Mouse (Mus musculus) hindbrain, embryonic 14.5 days (tissue): ENCODE measurements at regions not wholly inside any gene's neighbourhood (a gene's known extent, or its start where the extent isn't known, plus 50 kb on each side); places are given as distances from the start of the nearest gene placed in this dataset.

ENCODE experiments used
- ATAC-seq: fragments of 200-750 bp; cut with Nextera tagmentation; 2 replicates; pipeline ENCODE4 v1.8.0; 2017; ENCODE audit warnings: moderate number of reproducible peaks, mild to moderate bottlenecking, moderate TSS enrichment, moderate library complexity; ENCODE audit not compliant: low FRiP score
- DNase-seq: peaks from one replicate; pipeline ENCODE4 v3.0.0-alpha.2; 2015; ENCODE audit warnings: low spot score
- H3K27ac ChIP-seq: fragments of 300-500 bp; sonication (generic); 2 replicates; pipeline ENCODE4 v1.5.1; 2014; ENCODE audit warnings: mild to moderate bottlenecking, moderate library complexity
- H3K27me3 ChIP-seq: fragments of 300-500 bp; sonication (generic); 2 replicates; pipeline ENCODE4 v1.6.1; 2014; ENCODE audit warnings: mild to moderate bottlenecking, low read length, mixed read lengths; ENCODE audit not compliant: control insufficient read depth, insufficient read depth
- H3K36me3 ChIP-seq: fragments of 300-500 bp; sonication (generic); replicated peaks from 2 replicates; pipeline ENCODE4 v1.6.1; 2014; ENCODE audit not compliant: control insufficient read depth, insufficient read depth
- H3K4me1 ChIP-seq: fragments of 300-500 bp; sonication (generic); replicated peaks from 2 replicates; pipeline ENCODE4 v1.6.1; 2014; ENCODE audit warnings: antibody characterized with exemption, low read length, mixed read lengths; ENCODE audit not compliant: control insufficient read depth, insufficient read depth
- H3K4me2 ChIP-seq: fragments of 300-500 bp; sonication (generic); replicated peaks from 2 replicates; pipeline ENCODE4 v1.6.1; 2014; ENCODE audit warnings: mild to moderate bottlenecking, moderate library complexity
- H3K4me3 ChIP-seq: fragments of 300-500 bp; sonication (generic); replicated peaks from 2 replicates; pipeline ENCODE4 v1.5.1; 2014; ENCODE audit warnings: mild to moderate bottlenecking, low read length
- H3K9ac ChIP-seq: fragments of 300-500 bp; sonication (generic); 2 replicates; pipeline ENCODE4 v1.6.1; 2014
- H3K9me3 ChIP-seq: fragments of 300-500 bp; sonication (generic); 2 replicates; pipeline ENCODE4 v1.6.1; 2016; ENCODE audit warnings: low read length; ENCODE audit not compliant: control insufficient read depth
- WGBS: fragments of 180-500 bp; shearing (Covaris S2); extraction: QIAGEN DNeasy Blood & Tissue Kit; methylation state at CpG from one replicate; pipeline ENCODE4 v1.1.7; 2014; 5-methylcytosine and 5-hydroxymethylcytosine counted together

DNA sequence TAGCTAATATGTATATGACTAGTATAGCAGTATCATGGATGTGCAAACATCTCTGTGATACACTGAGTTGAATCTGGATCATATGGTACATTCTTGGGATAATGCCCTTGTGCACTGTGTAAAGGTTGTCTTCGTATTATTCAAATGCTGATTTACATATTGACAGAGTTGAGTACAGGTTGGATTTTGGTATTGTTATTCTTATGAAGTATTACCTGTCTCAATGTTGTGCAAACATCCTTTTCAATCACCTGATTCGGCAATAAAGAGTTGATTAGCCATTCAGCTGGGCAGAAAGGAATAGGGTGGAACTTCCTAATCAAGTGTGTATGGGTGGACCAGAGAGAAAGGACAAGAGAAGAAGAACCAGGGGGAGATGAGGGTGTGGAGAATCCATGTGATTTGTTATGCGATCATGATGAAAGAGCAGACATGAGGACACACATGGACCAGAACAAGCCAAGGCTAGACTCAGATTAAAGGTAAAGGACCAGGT, 2644.0 kb downstream of the Gm37988 start:
- Histone ChIP-seq H3K4me1 (no peaks in the 10 kb centered on the region), H3K27ac (no peak overlapping the region), H3K27me3 (no peaks in the 10 kb centered on the region), H3K4me3 (no peak overlapping the region), H3K9me3 (no peaks in the 10 kb centered on the region), H3K4me2 (no peak overlapping the region), H3K36me3 (no peaks in the 10 kb centered on the region), H3K9ac (no peak overlapping the region)
- DNase-seq (no peak), ATAC-seq (no peak)
- WGBS: 93% methylated on average over 3 of the region's 3 CpGs

DNA sequence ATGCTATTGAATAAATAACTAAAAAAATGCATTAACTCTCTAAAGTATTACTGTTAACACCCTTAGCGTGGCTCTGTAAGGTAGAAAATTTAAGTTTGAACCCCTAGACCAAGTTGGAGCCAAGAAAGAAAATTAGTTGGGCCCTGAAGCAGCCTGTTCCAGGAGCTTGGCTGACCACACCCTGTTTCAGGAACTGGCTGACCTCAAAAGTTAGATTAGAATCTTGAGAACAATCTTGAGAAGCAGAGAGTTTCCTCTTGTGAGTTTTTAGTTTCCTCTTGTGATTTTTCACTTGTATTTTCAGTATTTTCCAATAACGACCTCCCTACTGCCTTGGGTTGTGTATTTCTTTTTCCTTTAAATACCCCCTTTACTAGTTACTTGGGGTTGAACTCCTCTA, 2647.2 kb downstream of the Gm37988 start:
- H3K9ac ChIP-seq: no peak overlapping the region
- 85% methylated on average over 2 of the region's 2 CpGs for WGBS
- ATAC-seq (no peak), DNase-seq (no peak)
- H3K36me3 ChIP-seq: no peaks in the 10 kb centered on the region
- H3K27ac ChIP-seq: no peak overlapping the region
- no peaks in the 10 kb centered on the region for H3K9me3 ChIP-seq
- no peak overlapping the region for H3K4me2 ChIP-seq
- H3K27me3 ChIP-seq: no peaks in the 10 kb centered on the region
- H3K4me1 ChIP-seq: no peaks in the 10 kb centered on the region
- H3K4me3 ChIP-seq: no peak overlapping the region

DNA sequence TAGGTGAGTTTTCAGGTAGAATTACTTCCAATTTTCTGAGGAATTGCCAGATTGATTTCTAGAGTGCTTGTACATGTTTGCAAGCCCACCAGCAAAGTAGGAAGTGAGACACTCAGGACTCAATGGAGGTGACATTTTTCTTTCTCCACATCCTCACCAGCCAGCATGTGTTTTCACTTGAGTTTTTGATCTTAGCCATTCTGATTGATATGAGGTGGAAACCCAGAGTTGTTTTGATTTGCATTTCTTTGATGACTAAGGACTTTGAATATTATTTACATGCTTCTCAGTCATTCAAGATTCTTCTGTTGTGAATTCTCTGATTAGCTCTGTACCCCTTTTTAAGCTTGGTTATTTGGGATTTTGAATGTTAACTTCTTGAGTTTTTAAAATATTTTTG, 2650.2 kb downstream of the Gm37988 start:
- H3K4me2 ChIP-seq: no peak overlapping the region
- DNase-seq (no peak), ATAC-seq (no peak)
- H3K9ac ChIP-seq: no peak overlapping the region
- H3K4me1 ChIP-seq: no peaks in the 10 kb centered on the region
- H3K36me3 ChIP-seq: no peaks in the 10 kb centered on the region
- H3K9me3 ChIP-seq: no peaks in the 10 kb centered on the region
- no peaks in the 10 kb centered on the region for H3K27me3 ChIP-seq
- H3K27ac ChIP-seq: no peak overlapping the region
- no peak overlapping the region for H3K4me3 ChIP-seq

GRCm38 (mm10) chr1:7494096-7494495, 2686.4 kb downstream of the Gm37988 start:
- Histone ChIP-seq H3K4me3 (no peak overlapping the region), H3K27ac (no peak overlapping the region), H3K36me3 (no peaks in the 10 kb centered on the region), H3K4me1 (no peaks in the 10 kb centered on the region), H3K9me3 (no peaks in the 10 kb centered on the region), H3K4me2 (no peak overlapping the region), H3K9ac (no peak overlapping the region), H3K27me3 (no peaks in the 10 kb centered on the region)
- ATAC-seq (no peak), DNase-seq (no peak)
- 94% methylated on average over 1 of the region's 1 CpGs for WGBS

DNA sequence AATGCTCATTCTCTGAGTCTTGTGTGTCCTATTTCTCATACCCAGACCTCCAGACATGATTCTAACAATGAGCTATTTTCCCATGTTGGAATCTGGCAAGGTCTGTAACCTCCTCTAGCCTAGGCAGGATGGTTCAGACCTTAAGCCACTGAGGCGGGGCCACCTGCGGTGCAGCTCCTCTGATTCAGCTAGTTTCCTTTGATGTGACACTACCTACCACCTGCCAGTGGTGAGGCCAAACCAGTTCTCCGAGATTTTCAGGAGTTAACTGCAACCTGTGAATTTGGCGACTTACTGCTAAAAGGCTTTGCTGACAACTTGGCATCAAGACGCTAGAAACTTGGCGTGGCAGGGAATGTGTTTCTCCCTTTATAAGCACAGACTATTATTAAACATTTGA, 2691.3 kb downstream of the Gm37988 start:
- no peak overlapping the region for H3K4me3 ChIP-seq
- no peak for ATAC-seq
- no peak for DNase-seq
- no peaks in the 10 kb centered on the region for H3K27me3 ChIP-seq
- no peaks in the 10 kb centered on the region for H3K4me1 ChIP-seq
- WGBS: 77% methylated on average over 6 of the region's 6 CpGs
- H3K9me3 ChIP-seq: no peaks in the 10 kb centered on the region
- no peaks in the 10 kb centered on the region for H3K36me3 ChIP-seq
- no peak overlapping the region for H3K27ac ChIP-seq
- H3K4me2 ChIP-seq: no peak overlapping the region
- no peak overlapping the region for H3K9ac ChIP-seq

DNA sequence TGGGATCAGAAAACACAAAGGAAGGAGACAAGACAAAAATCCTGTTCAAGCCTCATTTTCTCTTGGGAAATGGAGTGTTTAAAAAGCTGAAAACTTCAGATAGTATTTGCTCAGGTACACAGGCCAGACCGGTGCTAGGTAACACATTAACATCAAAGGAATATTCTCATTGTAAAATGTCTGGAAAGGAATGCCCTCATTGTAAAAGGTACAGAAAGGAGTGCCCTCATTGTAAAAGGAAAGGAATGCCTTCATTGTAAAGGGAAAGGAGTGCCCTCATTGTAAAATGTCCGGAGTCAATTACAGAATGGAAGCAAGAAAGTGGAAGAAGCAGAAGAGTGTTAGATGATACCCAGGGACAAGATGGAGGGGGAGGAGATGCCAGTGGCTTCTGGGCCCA, 2694.7 kb downstream of the Gm37988 start:
- Histone ChIP-seq H3K9me3 (no peaks in the 10 kb centered on the region), H3K4me1 (no peaks in the 10 kb centered on the region), H3K36me3 (no peaks in the 10 kb centered on the region), H3K27me3 (no peaks in the 10 kb centered on the region), H3K27ac (no peak overlapping the region), H3K4me3 (no peak overlapping the region), H3K4me2 (no peak overlapping the region), H3K9ac (no peak overlapping the region)
- DNase-seq: no peak
- ATAC-seq: no peak
- 77% methylated on average over 2 of the region's 2 CpGs for WGBS

GRCm38 (mm10) chr1:7518791-7519190, 2711.1 kb downstream of the Gm37988 start:
- H3K27ac ChIP-seq: no peak overlapping the region
- no peak overlapping the region for H3K9ac ChIP-seq
- H3K4me2 ChIP-seq: no peak overlapping the region
- 75% methylated on average over 8 of the region's 8 CpGs for WGBS
- no peaks in the 10 kb centered on the region for H3K4me1 ChIP-seq
- H3K36me3 ChIP-seq: no peaks in the 10 kb centered on the region
- H3K27me3 ChIP-seq: no peaks in the 10 kb centered on the region
- H3K4me3 ChIP-seq: no peak overlapping the region
- no peak for ATAC-seq
- DNase-seq: no peak
- H3K9me3 ChIP-seq: no peaks in the 10 kb centered on the region

DNA sequence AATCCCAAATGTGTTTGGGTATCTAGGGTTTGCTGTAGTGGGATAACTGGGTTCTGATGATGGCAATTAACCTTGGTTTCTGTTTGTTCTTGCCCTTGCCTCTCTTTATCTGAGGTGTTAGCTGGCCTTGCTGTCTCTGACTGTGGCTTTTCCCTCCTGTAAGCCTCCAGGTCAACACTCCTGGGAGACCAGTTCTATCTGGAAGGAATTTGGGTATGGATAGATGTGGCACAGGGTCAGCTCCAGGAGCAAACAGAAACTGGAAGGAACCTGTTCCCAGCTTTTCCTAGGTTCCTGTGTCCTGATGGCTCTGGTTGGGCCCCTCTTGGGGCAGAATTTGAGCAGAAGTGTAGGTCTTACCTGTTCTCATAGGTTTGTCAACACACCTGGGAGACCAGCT, 2725.8 kb downstream of the Gm37988 start:
- H3K4me2 ChIP-seq: no peak overlapping the region
- no peak for ATAC-seq
- DNase-seq: no peak
- H3K9ac ChIP-seq: no peak overlapping the region
- H3K27ac ChIP-seq: no peak overlapping the region
- H3K27me3 ChIP-seq: no peaks in the 10 kb centered on the region
- H3K4me3 ChIP-seq: no peak overlapping the region
- H3K9me3 ChIP-seq: no peaks in the 10 kb centered on the region
- H3K4me1 ChIP-seq: no peaks in the 10 kb centered on the region
- no peaks in the 10 kb centered on the region for H3K36me3 ChIP-seq

- Histone ChIP-seq H3K4me2 (no peak overlapping the region), H3K36me3 (no peaks in the 10 kb centered on the region), H3K4me3 (no peak overlapping the region), H3K9me3 (no peaks in the 10 kb centered on the region), H3K27ac (no peak overlapping the region), H3K9ac (no peak overlapping the region), H3K4me1 (no peaks in the 10 kb centered on the region), H3K27me3 (no peaks in the 10 kb centered on the region)
- ATAC-seq (no peak), DNase-seq (no peak)
Measured at GRCm38 (mm10) chr1:7535191-7535590, 2727.5 kb downstream of the Gm37988 start.

DNA sequence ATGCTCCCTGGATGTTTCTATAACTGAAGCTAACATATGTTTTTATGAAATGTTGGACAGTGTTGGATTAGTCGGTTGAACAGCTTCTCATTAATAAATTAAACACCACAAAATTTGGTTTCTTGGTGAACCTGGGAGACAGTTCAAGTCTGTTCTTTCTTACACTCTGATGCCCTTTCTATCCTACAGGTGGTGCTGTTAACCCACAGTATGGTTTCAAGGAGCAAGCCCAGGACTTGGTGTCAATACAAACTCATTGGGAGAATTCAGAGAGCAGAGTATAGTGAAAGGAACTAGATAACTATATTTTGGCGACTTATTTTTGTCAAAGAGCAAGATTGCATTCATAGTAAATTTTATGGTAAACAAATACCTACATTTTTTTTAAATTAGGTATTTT, 2735.8 kb downstream of the Gm37988 start:
- Histone ChIP-seq H3K27me3 (no peaks in the 10 kb centered on the region), H3K36me3 (no peaks in the 10 kb centered on the region), H3K4me2 (no peak overlapping the region), H3K4me1 (no peaks in the 10 kb centered on the region), H3K9ac (no peak overlapping the region), H3K27ac (no peak overlapping the region), H3K4me3 (no peak overlapping the region), H3K9me3 (no peaks in the 10 kb centered on the region)
- 26% methylated on average over 2 of the region's 2 CpGs for WGBS
- DNase-seq (peak; percentile 74), ATAC-seq (peak; percentile 71; the same call in 1 of the 2 replicates)
